ENCODE assay signal across 23 mouse cellular contexts in genomic region chr2:70898396-70898795, GRCm38 (mm10).
DNase-seq lines count a peak whose midpoint lies in the region; ATAC-seq lines count a peak whose summit lies in the region.
"Had no signal": no experiment of that assay in that cellular context is flagged by ENCODE, and none has a peak within 500 bp of the region (broad histone marks: within the 10 kb centered on the region; RNA-seq: fewer than 3 reads in every experiment).

No protein-coding gene starts in this region.

- peak overlapping the region; percentile 29; the same call in 1 of the 2 replicates for H3K4me2 ChIP-seq in heart, embryonic 15.5 days
- H3K4me2 ChIP-seq in midbrain, embryonic 11.5 days, result no peak overlapping the region
- H3K4me2 ChIP-seq: embryonic facial prominence, embryonic 12.5 days; forebrain, embryonic 15.5 days; lung, embryonic 15.5 days; stomach, embryonic 15.5 days had no signal

- H3K9me3 ChIP-seq in heart, embryonic 15.5 days (replicated peaks), result no peaks in the 10 kb centered on the region
- no peaks in the 10 kb centered on the region for H3K9me3 ChIP-seq in midbrain, embryonic 11.5 days (ENCODE audit: control insufficient read depth, low read length)
- no peaks in the 10 kb centered on the region for H3K9me3 ChIP-seq in midbrain, embryonic 10.5 days (replicated peaks)
- H3K9me3 ChIP-seq: embryonic facial prominence, embryonic 12.5 days; forebrain, embryonic 15.5 days; lung, embryonic 15.5 days; stomach, embryonic 15.5 days had no signal

- intact Hi-C loops in left cerebral cortex, postnatal 10 days (cut with DNase I), result no loop called here

- WGBS in heart, embryonic 15.5 days, result 39% methylated on average over 9 of the region's 9 CpGs
- 87% methylated on average over 9 of the region's 9 CpGs for WGBS in midbrain, embryonic 11.5 days
- 83% methylated on average over 9 of the region's 9 CpGs for WGBS in midbrain, embryonic 10.5 days

- H3K9ac ChIP-seq in heart, embryonic 15.5 days, result no peak overlapping the region
- no peak overlapping the region for H3K9ac ChIP-seq in midbrain, embryonic 11.5 days (ENCODE audit: low read length)
- H3K9ac ChIP-seq: embryonic facial prominence, embryonic 12.5 days; forebrain, embryonic 15.5 days; liver, embryonic 14.5 days; lung, embryonic 15.5 days; stomach, embryonic 15.5 days had no signal

- H3K27ac ChIP-seq in heart, embryonic 15.5 days, result no peak overlapping the region
- H3K27ac ChIP-seq in midbrain, embryonic 11.5 days (ENCODE audit: low read depth, low read length), result no peak overlapping the region
- H3K27ac ChIP-seq in midbrain, embryonic 10.5 days (replicated peaks), result no peak overlapping the region
- H3K27ac ChIP-seq: embryonic facial prominence, embryonic 12.5 days; forebrain, embryonic 15.5 days; kidney, postnatal 0 days; liver, embryonic 14.5 days; lung, embryonic 15.5 days; stomach, embryonic 15.5 days had no signal

- H3K4me3 ChIP-seq in heart, embryonic 15.5 days, result no peak overlapping the region
- H3K4me3 ChIP-seq in midbrain, embryonic 11.5 days (ENCODE audit: low read depth, low read length), result no peak overlapping the region
- no peak overlapping the region for H3K4me3 ChIP-seq in midbrain, embryonic 10.5 days
- H3K4me3 ChIP-seq: embryonic facial prominence, embryonic 12.5 days; erythroblast, embryonic 14.5 days; forebrain, embryonic 15.5 days; lung, embryonic 15.5 days; stomach, embryonic 15.5 days had no signal

- H3K4me1 ChIP-seq in heart, embryonic 15.5 days (replicated peaks), result peaks cover 13% of the 10 kb centered on the region; the same call in 1 of the 2 replicates
- H3K4me1 ChIP-seq in midbrain, embryonic 11.5 days (ENCODE audit: control insufficient read depth, insufficient read depth, low read length), result no peaks in the 10 kb centered on the region
- no peaks in the 10 kb centered on the region for H3K4me1 ChIP-seq in midbrain, embryonic 10.5 days
- H3K4me1 ChIP-seq: forebrain, embryonic 15.5 days; lung, embryonic 15.5 days; stomach, embryonic 15.5 days had no signal

- ATAC-seq in heart, embryonic 15.5 days (replicated peaks; ENCODE audit: insufficient number of reproducible peaks, insufficient read depth, low FRiP score, low read depth), result no peak
- ATAC-seq in midbrain, embryonic 11.5 days (ENCODE audit: low FRiP score), result no peak
- no peak for ATAC-seq in monocyte, adult 5-6 weeks (replicated peaks; ENCODE audit: insufficient number of reproducible peaks, low FRiP score, low TSS enrichment, poor library complexity, severe bottlenecking)
- ATAC-seq: forebrain, embryonic 15.5 days; hindbrain, embryonic 16.5 days had no signal

- DNase-seq in heart, adult 9 months (ENCODE audit: low spot score in 2 of 2), result no peak
- peak; percentile 62 for DNase-seq in midbrain, embryonic 11.5 days (ENCODE audit: low spot score, missing footprints)
- no peak for DNase-seq in midbrain, embryonic 10.5 days (ENCODE audit: low spot score)
- DNase-seq in left cerebral cortex, postnatal 10 days (ENCODE audit: extremely low spot score in 1 of 2, low spot score in 2 of 2), result peak; percentile 41 to 60
- DNase-seq in right cerebral cortex, postnatal 14 days, result peak; percentile 57
- DNase-seq in gastrocnemius, adult 8-10 months (ENCODE audit: low spot score in 2 of 2), result no peak
- DNase-seq: adrenal gland, adult 8-10 months; cerebellum, adult 9-11 months; gastrocnemius, postnatal 10 days; heart, postnatal 10 days; kidney, adult 11 months; lung, postnatal 4 days; retina, postnatal 1 day had no signal

- no peaks in the 10 kb centered on the region for H3K36me3 ChIP-seq in heart, embryonic 15.5 days
- no peaks in the 10 kb centered on the region for H3K36me3 ChIP-seq in midbrain, embryonic 11.5 days (ENCODE audit: control insufficient read depth, insufficient read depth, low read length)
- H3K36me3 ChIP-seq in midbrain, embryonic 10.5 days, result no peaks in the 10 kb centered on the region
- H3K36me3 ChIP-seq: embryonic facial prominence, embryonic 12.5 days; forebrain, embryonic 15.5 days; lung, embryonic 15.5 days; stomach, embryonic 15.5 days had no signal

- no peaks in the 10 kb centered on the region for H3K27me3 ChIP-seq in heart, embryonic 15.5 days
- H3K27me3 ChIP-seq in midbrain, embryonic 11.5 days (ENCODE audit: control insufficient read depth, insufficient read depth, low read length), result no peaks in the 10 kb centered on the region
- no peaks in the 10 kb centered on the region for H3K27me3 ChIP-seq in midbrain, embryonic 10.5 days (ENCODE audit: low read depth, poor library complexity, severe bottlenecking)
- H3K27me3 ChIP-seq: embryonic facial prominence, embryonic 12.5 days; forebrain, embryonic 15.5 days; lung, embryonic 15.5 days; stomach, embryonic 15.5 days had no signal

Comparison
In these comparisons a context has a peak if more than half of its experiments do, and no peak if none do; other contexts are left out.
1. DNase-seq: peak in midbrain, embryonic 11.5 days (single experiment), left cerebral cortex, postnatal 10 days (2 of 2) and right cerebral cortex, postnatal 14 days (single experiment); none in heart, adult 9 months (0 of 2), midbrain, embryonic 10.5 days (single experiment) and gastrocnemius, adult 8-10 months (0 of 2).